Mouse (Mus musculus) midbrain, embryonic 14.5 days (tissue): ENCODE measurements around the gene Angel2. TPM values are rescaled to one million over a fixed set of nuclear protein-coding genes. Genes with fewer than 3 reads are reported as not detected.

ENCODE experiments used
- ATAC-seq: fragments of 200-750 bp; cut with Nextera tagmentation; 2 replicates; pipeline ENCODE4 v1.8.0; 2017; ENCODE audit warnings: moderate number of reproducible peaks, moderate library complexity; ENCODE audit not compliant: low FRiP score, low TSS enrichment
- DNase-seq: peaks from one replicate; pipeline ENCODE4 v3.0.0-alpha.2; 2015
- H3K27ac ChIP-seq: fragments of 300-500 bp; sonication (generic); replicated peaks from 2 replicates; pipeline ENCODE4 v1.5.1; 2014; ENCODE audit warnings: mild to moderate bottlenecking, low read depth, low read length, moderate library complexity
- H3K27me3 ChIP-seq: fragments of 300-500 bp; sonication (generic); 2 replicates; pipeline ENCODE4 v1.6.1; 2014; ENCODE audit warnings: low read length, control low read depth, mixed read lengths; ENCODE audit not compliant: control insufficient read depth, insufficient read depth
- H3K36me3 ChIP-seq: fragments of 300-500 bp; sonication (generic); 2 replicates; pipeline ENCODE4 v1.6.1; 2014; ENCODE audit warnings: low read length, control low read depth; ENCODE audit not compliant: control insufficient read depth, insufficient read depth
- H3K4me1 ChIP-seq: fragments of 300-500 bp; sonication (generic); 2 replicates; pipeline ENCODE4 v1.6.1; 2014; ENCODE audit warnings: mild to moderate bottlenecking, antibody characterized with exemption, low read length, control low read depth; ENCODE audit not compliant: control insufficient read depth, insufficient read depth
- H3K4me2 ChIP-seq: fragments of 300-500 bp; sonication (generic); 2 replicates; pipeline ENCODE4 v1.6.1; 2014; ENCODE audit warnings: mild to moderate bottlenecking, low read length, moderate library complexity
- H3K4me3 ChIP-seq: fragments of 300-500 bp; sonication (generic); replicated peaks from 2 replicates; pipeline ENCODE4 v1.5.1; 2014; ENCODE audit warnings: low read depth, low read length
- H3K9ac ChIP-seq: fragments of 300-500 bp; sonication (generic); replicated peaks from 2 replicates; pipeline ENCODE4 v1.6.1; 2014; ENCODE audit warnings: mild to moderate bottlenecking, low read length, moderate library complexity
- H3K9me3 ChIP-seq: fragments of 300-500 bp; sonication (generic); 2 replicates; pipeline ENCODE4 v1.6.1; 2016; ENCODE audit warnings: low read length, control low read depth, mixed read lengths; ENCODE audit not compliant: control insufficient read depth
- WGBS: fragments of 180-500 bp; shearing (Covaris S2); extraction: QIAGEN DNeasy Blood & Tissue Kit; methylation state at CpG from one replicate; pipeline ENCODE4 v1.1.7; 2014; 5-methylcytosine and 5-hydroxymethylcytosine counted together
- polyA plus RNA-seq: library from polyadenylated mRNA; unstranded; fragments of >200 nt; fragmentation: Nextera tagmentation; extraction: Ambion mirVana; gene quantifications from 2 replicates; pipeline ENCODE4 v1.2.1, GENCODE M21; 2014

The Angel2 gene
- polyA plus RNA-seq, 1 experiment from 2014 or later, result 60.1 TPM

- no peak overlapping the region for H3K4me3 ChIP-seq
- ATAC-seq (no peak), DNase-seq (no peak)
- no peak overlapping the region for H3K27ac ChIP-seq
- H3K4me1 ChIP-seq, result peaks cover 15% of the 10 kb centered on the region
- H3K27me3 ChIP-seq, result no peaks in the 10 kb centered on the region
- 91% methylated on average over 14 of the region's 14 CpGs for WGBS
- H3K4me2 ChIP-seq, result no peak overlapping the region
- peaks cover 79% of the 10 kb centered on the region for H3K36me3 ChIP-seq
- H3K9ac ChIP-seq, result no peak overlapping the region
- no peaks in the 10 kb centered on the region for H3K9me3 ChIP-seq
Observed at GRCm38 (mm10) chr1:190971708-190972610, 47.0 kb downstream of the Angel2 start.

DNA sequence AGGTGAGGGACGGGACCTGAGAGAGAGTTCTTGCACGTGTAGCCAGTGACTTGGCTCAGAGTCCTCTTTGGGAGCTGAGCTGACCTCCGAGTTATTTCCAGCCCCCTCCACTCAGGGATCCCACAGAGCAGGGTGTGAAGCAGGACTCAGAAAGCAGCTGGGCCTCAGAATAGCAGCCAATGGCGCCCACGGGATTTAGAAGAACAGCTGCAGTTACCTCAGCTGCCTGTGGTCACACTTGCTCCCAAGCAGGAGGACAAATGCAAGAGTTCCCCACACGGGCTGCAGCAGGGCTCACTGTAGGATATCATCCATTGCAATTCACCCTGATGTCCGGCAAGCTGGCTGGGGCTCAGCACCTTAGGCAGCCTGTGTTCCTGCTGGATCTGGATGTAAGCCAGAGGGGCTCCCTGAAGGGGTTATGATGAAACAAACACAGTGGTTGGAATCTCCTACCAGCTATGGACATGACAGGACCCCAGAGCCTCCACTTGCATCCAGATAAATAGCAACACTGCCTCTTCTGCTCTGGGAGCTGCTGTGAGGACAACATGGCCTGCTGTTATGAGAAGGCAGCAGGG lies 47.8 kb downstream of the Angel2 start:
- no peak overlapping the region for H3K4me3 ChIP-seq
- H3K27ac ChIP-seq, result no peak overlapping the region
- H3K4me1 ChIP-seq, result peaks cover 21% of the 10 kb centered on the region
- no peaks in the 10 kb centered on the region for H3K27me3 ChIP-seq
- DNase-seq (no peak), ATAC-seq (no peak)
- H3K9ac ChIP-seq, result no peak overlapping the region
- 68% methylated on average over 7 of the region's 7 CpGs for WGBS
- H3K9me3 ChIP-seq, result no peaks in the 10 kb centered on the region
- peaks cover 73% of the 10 kb centered on the region for H3K36me3 ChIP-seq
- H3K4me2 ChIP-seq, result no peak overlapping the region

DNA sequence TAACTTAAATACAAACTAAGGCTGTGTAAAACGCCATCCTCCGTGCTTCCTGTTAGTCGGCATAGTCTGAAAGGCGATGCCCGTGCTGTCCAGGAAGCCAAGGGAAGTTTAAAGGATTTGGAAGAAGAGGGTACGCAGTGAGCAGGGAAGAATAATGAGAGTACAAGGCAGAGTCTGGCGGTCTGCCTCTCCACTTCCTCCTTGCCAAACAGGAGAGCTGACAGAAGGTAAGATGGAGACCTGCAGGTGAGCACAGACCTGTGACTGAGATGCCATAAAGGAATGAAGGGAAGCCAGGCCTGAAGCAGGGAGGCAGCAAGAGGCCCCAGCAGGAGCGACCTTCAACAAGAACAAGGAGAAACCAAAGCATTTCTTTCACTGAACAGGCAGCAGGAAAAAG lies 49.3 kb downstream of the Angel2 start:
- H3K36me3 ChIP-seq, result peaks cover 58% of the 10 kb centered on the region
- H3K4me1 ChIP-seq, result peaks cover 21% of the 10 kb centered on the region
- no peak overlapping the region for H3K4me3 ChIP-seq

GRCm38 (mm10) chr1:190974833-190975232 lies 49.9 kb downstream of the Angel2 start:
- Histone ChIP-seq H3K4me1 (peaks cover 21% of the 10 kb centered on the region), H3K27me3 (no peaks in the 10 kb centered on the region), H3K4me3 (no peak overlapping the region), H3K4me2 (no peak overlapping the region), H3K27ac (no peak overlapping the region), H3K9me3 (no peaks in the 10 kb centered on the region), H3K9ac (no peak overlapping the region), H3K36me3 (peaks cover 52% of the 10 kb centered on the region)
- WGBS, result 95% methylated on average over 1 of the region's 1 CpGs
- no peak for DNase-seq
- ATAC-seq, result no peak

More for the DNA sequence above, 49.3 kb downstream of the Angel2 start:
- Histone ChIP-seq H3K9ac (no peak overlapping the region; the same call in 1 of the 2 replicates), H3K27ac (no peak overlapping the region), H3K9me3 (no peaks in the 10 kb centered on the region), H3K27me3 (no peaks in the 10 kb centered on the region), H3K4me2 (no peak overlapping the region)
- ATAC-seq (no peak), DNase-seq (no peak)
- WGBS, result 90% methylated on average over 8 of the region's 8 CpGs

GRCm38 (mm10) chr1:190976887-190977573 lies 52.1 kb downstream of the Angel2 start:
- Histone ChIP-seq H3K27ac (peak overlapping the region; percentile 96; the same call in 1 of the 2 replicates), H3K4me1 (peaks cover 21% of the 10 kb centered on the region), H3K36me3 (peaks cover 32% of the 10 kb centered on the region), H3K4me2 (peak overlapping the region; percentile 77), H3K4me3 (peak overlapping the region; percentile 59), H3K9me3 (no peaks in the 10 kb centered on the region), H3K27me3 (no peaks in the 10 kb centered on the region), H3K9ac (peak overlapping the region; percentile 89)
- ATAC-seq, result no peak
- 49% methylated on average over 11 of the region's 11 CpGs for WGBS
- DNase-seq, result peak; percentile 20

DNA sequence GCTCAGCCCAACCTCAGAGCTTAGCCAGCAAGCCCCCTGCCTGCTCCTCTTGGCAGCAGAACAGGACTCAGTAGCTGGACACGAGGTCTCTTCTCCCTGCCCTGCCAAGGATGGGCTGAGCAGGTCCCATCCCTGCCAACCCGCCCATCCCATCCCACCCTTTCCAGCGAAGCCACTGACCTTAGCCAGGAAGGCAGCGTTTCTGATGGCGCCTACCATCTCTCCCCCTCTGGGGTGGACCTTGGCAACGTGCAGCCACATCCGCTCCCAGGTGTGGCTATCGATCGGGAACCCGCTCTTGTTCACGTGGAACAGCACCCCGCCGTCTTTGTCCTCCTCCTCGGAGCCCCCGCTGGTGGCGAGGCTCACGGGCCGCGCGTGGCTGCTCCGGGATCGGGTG lies 53.1 kb downstream of the Angel2 start:
- DNase-seq, result peak; percentile 70
- no peaks in the 10 kb centered on the region for H3K9me3 ChIP-seq
- peak overlapping the region; percentile 77 for H3K4me2 ChIP-seq
- H3K9ac ChIP-seq, result peak overlapping the region; percentile 89
- WGBS, result 0% methylated on average over 22 of the region's 22 CpGs
- peaks cover 21% of the 10 kb centered on the region for H3K4me1 ChIP-seq
- peak overlapping the region; percentile 96 for H3K27ac ChIP-seq
- peak; percentile 13 for ATAC-seq
- H3K36me3 ChIP-seq, result peaks cover 22% of the 10 kb centered on the region
- H3K27me3 ChIP-seq, result no peaks in the 10 kb centered on the region
- peak overlapping the region; percentile 59 for H3K4me3 ChIP-seq

- H3K9me3 ChIP-seq, result no peaks in the 10 kb centered on the region
- ATAC-seq (peak; percentile 73), DNase-seq (peak; percentile 67)
- H3K4me2 ChIP-seq, result peak overlapping the region; percentile 77
- peak overlapping the region; percentile 89 for H3K9ac ChIP-seq
- peak overlapping the region; percentile 59 for H3K4me3 ChIP-seq
- peak overlapping the region; percentile 96 for H3K27ac ChIP-seq
- under 1% methylated on average over 46 of the region's 46 CpGs for WGBS
- no peaks in the 10 kb centered on the region for H3K27me3 ChIP-seq
- peaks cover 16% of the 10 kb centered on the region for H3K36me3 ChIP-seq
- peaks cover 21% of the 10 kb centered on the region for H3K4me1 ChIP-seq
Observed at GRCm38 (mm10) chr1:190978511-190979073, 53.7 kb downstream of the Angel2 start.

DNA sequence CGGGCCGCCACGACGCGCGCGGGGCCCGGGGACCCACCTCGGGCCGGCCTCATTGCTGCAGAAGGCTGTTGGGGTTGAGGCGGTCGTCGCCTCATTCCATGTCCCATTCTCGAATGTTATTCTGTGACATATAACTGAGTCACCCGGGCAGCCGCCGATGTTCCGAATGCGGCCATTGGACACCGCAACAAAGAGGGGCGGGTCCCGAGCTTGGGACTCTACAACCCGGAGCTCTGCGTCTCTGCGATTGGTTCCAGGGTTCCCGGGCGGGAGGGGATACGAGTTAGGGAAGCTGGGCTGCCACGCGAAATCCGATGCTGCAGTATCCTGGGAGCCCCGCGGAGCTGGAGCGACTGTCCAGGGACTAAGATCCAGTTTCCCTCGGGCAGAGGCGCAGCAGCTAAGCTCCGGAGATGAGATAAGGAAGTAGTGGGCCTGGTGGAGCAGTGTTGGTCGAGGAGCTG lies 54.2 kb downstream of the Angel2 start, which contains the start of gene Vash2:
Gene Vash2, minus strand, starts transcription at position 197 of the 464 bp plus-strand sequence.
- Histone ChIP-seq H3K9ac (peak within 1 kb of the TSS; percentile 89), H3K9me3 (no peaks in the 10 kb centered on the region), H3K36me3 (peaks cover 11% of the 10 kb centered on the region), H3K4me3 (peak within 1 kb of the TSS; percentile 59), H3K27ac (peak within 1 kb of the TSS; percentile 96), H3K4me1 (peaks cover 21% of the 10 kb centered on the region), H3K27me3 (no peaks in the 10 kb centered on the region), H3K4me2 (peak within 1 kb of the TSS; percentile 77)
- DNase-seq (peak; percentile 97), ATAC-seq (peak; percentile 97)
- whole genome bisulfite sequencing, result under 1% methylated on average over 37 of the region's 38 CpGs
